8 mouse cellular contexts compared by ENCODE assay signal in genomic region chr5:142962444-142962961, GRCm38 (mm10). TPM values are rescaled to one million over a fixed set of nuclear protein-coding genes. Genes with fewer than 3 reads are reported as not detected.
DNase-seq lines count a peak whose midpoint lies in the region; ATAC-seq and TF ChIP-seq lines count a peak whose summit lies in the region.

No protein-coding gene starts in this region.

- no peak for ATAC-seq in embryonic facial prominence, embryonic 13.5 days (ENCODE audit: insufficient number of reproducible peaks, insufficient read depth, low FRiP score, low TSS enrichment, low read depth)
- ATAC-seq in kidney, embryonic 15.5 days (replicated peaks; ENCODE audit: low FRiP score) = no peak
- ATAC-seq in midbrain, embryonic 14.5 days (ENCODE audit: low FRiP score, low TSS enrichment) = no peak
- ATAC-seq in activated CD4-positive, CD25-positive, alpha-beta regulatory T cell, adult 4 months = no peak

- H3K9me3 ChIP-seq in embryonic facial prominence, embryonic 13.5 days = no peaks in the 10 kb centered on the region
- H3K9me3 ChIP-seq in kidney, embryonic 15.5 days (replicated peaks) = no peaks in the 10 kb centered on the region
- H3K9me3 ChIP-seq in midbrain, embryonic 14.5 days (ENCODE audit: control insufficient read depth, low read length) = no peaks in the 10 kb centered on the region

- H3K27me3 ChIP-seq in embryonic facial prominence, embryonic 13.5 days = no peaks in the 10 kb centered on the region
- H3K27me3 ChIP-seq in kidney, embryonic 15.5 days = no peaks in the 10 kb centered on the region
- no peaks in the 10 kb centered on the region; the same call in 1 of the 2 replicates for H3K27me3 ChIP-seq in midbrain, embryonic 14.5 days (ENCODE audit: control insufficient read depth, insufficient read depth, low read length)

- peak overlapping the region; percentile 95 for H3K4me2 ChIP-seq in embryonic facial prominence, embryonic 13.5 days
- H3K4me2 ChIP-seq in kidney, embryonic 15.5 days = peak overlapping the region; percentile 76
- peak overlapping the region; percentile 93 for H3K4me2 ChIP-seq in midbrain, embryonic 14.5 days (ENCODE audit: low read length)

- H3K4me1 ChIP-seq in embryonic facial prominence, embryonic 13.5 days = peaks cover 44% of the 10 kb centered on the region
- peaks cover 54% of the 10 kb centered on the region for H3K4me1 ChIP-seq in kidney, embryonic 15.5 days
- peaks cover 39% of the 10 kb centered on the region for H3K4me1 ChIP-seq in midbrain, embryonic 14.5 days (ENCODE audit: control insufficient read depth, insufficient read depth, low read length)

- peak overlapping the region; percentile 79 for H3K4me3 ChIP-seq in layer of hippocampus, adult 2 months
- H3K4me3 ChIP-seq in embryonic facial prominence, embryonic 13.5 days = peak overlapping the region; percentile 97
- H3K4me3 ChIP-seq in kidney, embryonic 15.5 days (replicated peaks) = peak overlapping the region; percentile 60
- H3K4me3 ChIP-seq in midbrain, embryonic 14.5 days (replicated peaks; ENCODE audit: low read depth, low read length) = peak overlapping the region; percentile 99

- TF ChIP-seq CTCF in layer of hippocampus, adult 2 months (conservative IDR thresholded peaks at IDR 0.05) = no peak

- peak overlapping the region; percentile 94 for H3K27ac ChIP-seq in layer of hippocampus, adult 2 months
- peak overlapping the region; percentile 94 for H3K27ac ChIP-seq in embryonic facial prominence, embryonic 13.5 days
- peak overlapping the region; percentile 98 for H3K27ac ChIP-seq in kidney, embryonic 15.5 days
- H3K27ac ChIP-seq in midbrain, embryonic 14.5 days (replicated peaks; ENCODE audit: low read depth, low read length) = peak overlapping the region; percentile 98

- DNase-seq in layer of hippocampus, adult 2 months (ENCODE audit: low spot score in 2 of 2) = no peak
- no peak for DNase-seq in layer of hippocampus, adult 11-12 months (ENCODE audit: low spot score)
- DNase-seq in midbrain, embryonic 14.5 days = peak; percentile 37
- no peak for DNase-seq in thymus, adult 18-20 months
- no peak for DNase-seq in cerebellum, adult 8-10 months

- peaks cover 22% of the 10 kb centered on the region for H3K36me3 ChIP-seq in embryonic facial prominence, embryonic 13.5 days
- H3K36me3 ChIP-seq in kidney, embryonic 15.5 days = peaks cover 22% of the 10 kb centered on the region
- peaks cover 16% of the 10 kb centered on the region for H3K36me3 ChIP-seq in midbrain, embryonic 14.5 days (ENCODE audit: control insufficient read depth, insufficient read depth, low read length)

- under 1% methylated on average over 11 of the region's 11 CpGs for WGBS in embryonic facial prominence, embryonic 13.5 days
- WGBS in kidney, embryonic 15.5 days = 1% methylated on average over 11 of the region's 11 CpGs
- WGBS in midbrain, embryonic 14.5 days = under 1% methylated on average over 11 of the region's 11 CpGs

- peak overlapping the region; percentile 100 for H3K9ac ChIP-seq in embryonic facial prominence, embryonic 13.5 days
- peak overlapping the region; percentile 84 for H3K9ac ChIP-seq in kidney, embryonic 15.5 days
- peak overlapping the region; percentile 100 for H3K9ac ChIP-seq in midbrain, embryonic 14.5 days (replicated peaks; ENCODE audit: low read length)

RNA-seq across cellular contexts. Expression of gene Fscn1, which starts 2.4 kb away (rescaled TPM):
- 100 to 1,000 TPM; 172 to 173 TPM for total RNA-seq in layer of hippocampus, adult 2 months (2021)
- polyA plus RNA-seq in embryonic facial prominence, embryonic 13.5 days (2015; fragmentation: Nextera tagmentation; extraction: Ambion mirVana) = 392 and 441 TPM in 2 replicates
- 320 and 348 TPM in 2 replicates for polyA plus RNA-seq in kidney, embryonic 15.5 days (2015; fragmentation: Nextera tagmentation; extraction: Ambion mirVana)
- 521 and 580 TPM in 2 replicates for polyA plus RNA-seq in midbrain, embryonic 14.5 days (2014; fragmentation: Nextera tagmentation; extraction: Ambion mirVana)
- polyA plus RNA-seq in activated CD4-positive, CD25-positive, alpha-beta regulatory T cell, adult 4 months (2017; shearing (Covaris generic)) = under 1 TPM; 0.26 to 0.42 TPM

RNA-seq across cellular contexts. Expression of gene Actb, which starts 55.9 kb away (rescaled TPM):
- total RNA-seq in layer of hippocampus, adult 2 months (2021) = 1,000 to 10,000 TPM; 3,149 to 3,251 TPM
- 14,475 and 16,597 TPM in 2 replicates for polyA plus RNA-seq in embryonic facial prominence, embryonic 13.5 days (2015; fragmentation: Nextera tagmentation; extraction: Ambion mirVana)
- polyA plus RNA-seq in kidney, embryonic 15.5 days (2015; fragmentation: Nextera tagmentation; extraction: Ambion mirVana) = 14,718 and 15,443 TPM in 2 replicates
- 16,375 and 16,992 TPM in 2 replicates for polyA plus RNA-seq in midbrain, embryonic 14.5 days (2014; fragmentation: Nextera tagmentation; extraction: Ambion mirVana)
- over 10,000 TPM; 26,186 to 54,151 TPM for polyA plus RNA-seq in activated CD4-positive, CD25-positive, alpha-beta regulatory T cell, adult 4 months (2017; shearing (Covaris generic))

Comparison
In these comparisons a context has a peak if more than half of its experiments do, and no peak if none do; other contexts are left out.
1. RNA of gene Fscn1, which starts 2.4 kb away (polyA plus RNA-seq): 521 to 580 TPM in midbrain, embryonic 14.5 days, 392 to 441 TPM in embryonic facial prominence, embryonic 13.5 days and 320 to 348 TPM in kidney, embryonic 15.5 days; 0.26 to 0.42 TPM in activated CD4-positive, CD25-positive, alpha-beta regulatory T cell, adult 4 months; every median in the first group is over 100 times any median in the second.
2. Peak in every context shown above with its lines, with median percentiles within 50 percentile points of each other: H3K27ac ChIP-seq, H3K4me3 ChIP-seq, H3K4me2 ChIP-seq and H3K9ac ChIP-seq.